Mouse (Mus musculus) G1E-ER4 (cell line): Measurements from ENCODE around the gene Cog6. TPM values are rescaled to one million over a fixed set of nuclear protein-coding genes. Genes with fewer than 3 reads are reported as not detected.

ENCODE experiments used
- GATA1 ChIP-seq: IDR thresholded peaks from one replicate; pipeline ENCODE4 v1.8.0; 2012; ENCODE audit warnings: low read length, inconsistent platforms
- polyA plus RNA-seq: library from polyadenylated mRNA; stranded (reverse); fragments of >175 nt; gene quantifications from 2 replicates; pipeline ENCODE4 v1.2.3, GENCODE M21; 2012

Cog6 gene
- polyA plus RNA-seq, 1 experiment = 32.2 TPM

- no peak for TF ChIP-seq GATA1
These were observed 20.4 kb downstream of the Cog6 start for GRCm38 (mm10) chr3:52996635-52997034.

- TF ChIP-seq GATA1 = no peak
These were observed 22.4 kb downstream of the Cog6 start for GRCm38 (mm10) chr3:52994666-52995065.

- no peak for TF ChIP-seq GATA1
These were observed 23.7 kb downstream of the Cog6 start for GRCm38 (mm10) chr3:52993296-52993695.

GRCm38 (mm10) chr3:52990041-52990737 is 26.8 kb downstream of the Cog6 start:
- no peak for TF ChIP-seq GATA1

- no peak for TF ChIP-seq GATA1
These were observed 33.3 kb downstream of the Cog6 start for GRCm38 (mm10) chr3:52983772-52984171.

- TF ChIP-seq GATA1 = no peak
These were observed 34.0 kb downstream of the Cog6 start for GRCm38 (mm10) chr3:52982993-52983392.

GRCm38 (mm10) chr3:52974674-52975556 is 42.1 kb downstream of the Cog6 start:
- no peak for TF ChIP-seq GATA1

GRCm38 (mm10) chr3:52972916-52973315 is 44.1 kb downstream of the Cog6 start:
- TF ChIP-seq GATA1 = no peak

GRCm38 (mm10) chr3:52967046-52967445 is 50.0 kb downstream of the Cog6 start:
- TF ChIP-seq GATA1 = no peak

GRCm38 (mm10) chr3:52964206-52964605 is 52.8 kb downstream of the Cog6 start:
- no peak for TF ChIP-seq GATA1

GRCm38 (mm10) chr3:52963441-52963840 is 53.6 kb downstream of the Cog6 start:
- TF ChIP-seq GATA1 = no peak

- no peak for TF ChIP-seq GATA1
These were observed 54.6 kb downstream of the Cog6 start for GRCm38 (mm10) chr3:52962391-52962790.

- TF ChIP-seq GATA1 = no peak
These were observed 55.4 kb downstream of the Cog6 start for GRCm38 (mm10) chr3:52961661-52962060.

GRCm38 (mm10) chr3:52960951-52961350 is 56.1 kb downstream of the Cog6 start:
- TF ChIP-seq GATA1 = no peak

GRCm38 (mm10) chr3:52958444-52959120 is 58.5 kb downstream of the Cog6 start:
- TF ChIP-seq GATA1 = no peak

- no peak for TF ChIP-seq GATA1
These were observed 59.2 kb downstream of the Cog6 start for GRCm38 (mm10) chr3:52957861-52958260.
